Mouse (Mus musculus): ENCODE results near the gene Fezf2. TPM values are rescaled to one million over a fixed set of nuclear protein-coding genes. Genes with fewer than 3 reads are reported as not detected.

The Fezf2 gene
- polyA plus RNA-seq, 1 experiment from 2014 or later: not detected

- Histone ChIP-seq H3K27me3 (ENCODE audit: control insufficient read depth, insufficient read depth, low read length) (peaks cover 97% of the 10 kb centered on the region), H3K9ac (ENCODE audit: low read length) (no peak overlapping the region), H3K4me2 (ENCODE audit: low read length) (no peak overlapping the region), H3K4me1 (ENCODE audit: control insufficient read depth in 2 of 2, insufficient read depth in 2 of 2, low read length in 2 of 2) (peaks cover 2 to 20% of the 10 kb centered on the region in 2 experiments; a peak in 3 of 4 replicates), H3K4me3 (ENCODE audit: control insufficient read depth in 1 of 2, insufficient read depth in 1 of 2, low read depth in 1 of 2, low read length in 2 of 2) (no peak overlapping the region), H3K27ac (replicated peaks in 1 of 2; ENCODE audit: control insufficient read depth in 1 of 2, insufficient read depth in 1 of 2, low read depth in 2 of 2, low read length in 2 of 2) (no peak overlapping the region), H3K9me3 (ENCODE audit: control insufficient read depth, low read length) (no peaks in the 10 kb centered on the region), H3K36me3 (ENCODE audit: control insufficient read depth, insufficient read depth, low read length) (no peaks in the 10 kb centered on the region)
- no peak for ATAC-seq (ENCODE audit: insufficient number of reproducible peaks, insufficient read depth, low FRiP score, low read depth)
- WGBS: 3% methylated on average over 24 of the region's 24 CpGs
Measured at GRCm38 (mm10) chr14:12341789-12342457, 6.1 kb downstream of the Fezf2 start.

- peak overlapping the region; percentile 34 for H3K4me2 ChIP-seq (ENCODE audit: low read length)
- H3K4me1 ChIP-seq (ENCODE audit: control insufficient read depth in 2 of 2, insufficient read depth in 2 of 2, low read length in 2 of 2): peaks cover 2 to 15% of the 10 kb centered on the region in 2 experiments; a peak in 3 of 4 replicates
- H3K9me3 ChIP-seq (ENCODE audit: control insufficient read depth, low read length): no peaks in the 10 kb centered on the region
- ATAC-seq (ENCODE audit: insufficient number of reproducible peaks, insufficient read depth, low FRiP score, low read depth): no peak
- H3K9ac ChIP-seq (ENCODE audit: low read length): no peak overlapping the region
- peaks cover 97% of the 10 kb centered on the region for H3K27me3 ChIP-seq (ENCODE audit: control insufficient read depth, insufficient read depth, low read length)
- H3K4me3 ChIP-seq (ENCODE audit: control insufficient read depth in 1 of 2, insufficient read depth in 1 of 2, low read depth in 1 of 2, low read length in 2 of 2): peak overlapping the region in 1 of 2 experiments; percentile 21; a peak in 2 of 4 replicates
- WGBS: under 1% methylated on average over 42 of the region's 42 CpGs
- no peaks in the 10 kb centered on the region for H3K36me3 ChIP-seq (ENCODE audit: control insufficient read depth, insufficient read depth, low read length)
- H3K27ac ChIP-seq (replicated peaks in 1 of 2; ENCODE audit: control insufficient read depth in 1 of 2, insufficient read depth in 1 of 2, low read depth in 2 of 2, low read length in 2 of 2): no peak overlapping the region
Measured at GRCm38 (mm10) chr14:12341075-12341788, 6.8 kb downstream of the Fezf2 start.

GRCm38 (mm10) chr14:12340238-12341074 lies 7.5 kb downstream of the Fezf2 start:
- ATAC-seq (ENCODE audit: insufficient number of reproducible peaks, insufficient read depth, low FRiP score, low read depth): no peak
- Histone ChIP-seq H3K36me3 (ENCODE audit: control insufficient read depth, insufficient read depth, low read length) (no peaks in the 10 kb centered on the region), H3K27me3 (ENCODE audit: control insufficient read depth, insufficient read depth, low read length) (peaks cover 97% of the 10 kb centered on the region), H3K27ac (replicated peaks in 1 of 2; ENCODE audit: control insufficient read depth in 1 of 2, insufficient read depth in 1 of 2, low read depth in 2 of 2, low read length in 2 of 2) (no peak overlapping the region), H3K4me3 (ENCODE audit: control insufficient read depth in 1 of 2, insufficient read depth in 1 of 2, low read depth in 1 of 2, low read length in 2 of 2) (peak overlapping the region in 1 of 2 experiments; percentile 7; a peak in 1 of 4 replicates), H3K9ac (ENCODE audit: low read length) (no peak overlapping the region), H3K4me1 (ENCODE audit: control insufficient read depth in 2 of 2, insufficient read depth in 2 of 2, low read length in 2 of 2) (peaks cover 2 to 13% of the 10 kb centered on the region in 2 experiments; a peak in 3 of 4 replicates), H3K9me3 (ENCODE audit: control insufficient read depth, low read length) (no peaks in the 10 kb centered on the region), H3K4me2 (ENCODE audit: low read length) (peak overlapping the region; percentile 46)
- WGBS: under 1% methylated on average over 19 of the region's 19 CpGs

GRCm38 (mm10) chr14:12338811-12339565 lies 9.0 kb downstream of the Fezf2 start:
- H3K4me2 ChIP-seq (ENCODE audit: low read length): no peak overlapping the region
- no peak overlapping the region for H3K27ac ChIP-seq (replicated peaks in 1 of 2; ENCODE audit: control insufficient read depth in 1 of 2, insufficient read depth in 1 of 2, low read depth in 2 of 2, low read length in 2 of 2)
- 3% methylated on average over 10 of the region's 10 CpGs for WGBS
- H3K4me1 ChIP-seq (ENCODE audit: control insufficient read depth in 2 of 2, insufficient read depth in 2 of 2, low read length in 2 of 2): peaks cover 0 to 5% of the 10 kb centered on the region in 2 experiments; a peak in 2 of 4 replicates
- no peaks in the 10 kb centered on the region for H3K9me3 ChIP-seq (ENCODE audit: control insufficient read depth, low read length)
- peaks cover 95% of the 10 kb centered on the region for H3K27me3 ChIP-seq (ENCODE audit: control insufficient read depth, insufficient read depth, low read length)
- no peak overlapping the region for H3K4me3 ChIP-seq (ENCODE audit: control insufficient read depth in 1 of 2, insufficient read depth in 1 of 2, low read depth in 1 of 2, low read length in 2 of 2)
- no peaks in the 10 kb centered on the region for H3K36me3 ChIP-seq (ENCODE audit: control insufficient read depth, insufficient read depth, low read length)
- no peak overlapping the region for H3K9ac ChIP-seq (ENCODE audit: low read length)
- ATAC-seq (ENCODE audit: insufficient number of reproducible peaks, insufficient read depth, low FRiP score, low read depth): no peak

- ATAC-seq (ENCODE audit: insufficient number of reproducible peaks, insufficient read depth, low FRiP score, low read depth): no peak
- 4% methylated on average over 16 of the region's 16 CpGs for WGBS
- Histone ChIP-seq H3K4me2 (ENCODE audit: low read length) (no peak overlapping the region), H3K4me1 (ENCODE audit: control insufficient read depth in 2 of 2, insufficient read depth in 2 of 2, low read length in 2 of 2) (peaks cover 0 to 5% of the 10 kb centered on the region in 2 experiments; a peak in 2 of 4 replicates), H3K36me3 (ENCODE audit: control insufficient read depth, insufficient read depth, low read length) (no peaks in the 10 kb centered on the region), H3K9me3 (ENCODE audit: control insufficient read depth, low read length) (no peaks in the 10 kb centered on the region), H3K4me3 (ENCODE audit: control insufficient read depth in 1 of 2, insufficient read depth in 1 of 2, low read depth in 1 of 2, low read length in 2 of 2) (no peak overlapping the region), H3K27ac (replicated peaks in 1 of 2; ENCODE audit: control insufficient read depth in 1 of 2, insufficient read depth in 1 of 2, low read depth in 2 of 2, low read length in 2 of 2) (no peak overlapping the region), H3K9ac (ENCODE audit: low read length) (no peak overlapping the region), H3K27me3 (ENCODE audit: control insufficient read depth, insufficient read depth, low read length) (peaks cover 89% of the 10 kb centered on the region)
Measured at GRCm38 (mm10) chr14:12337998-12338809, 9.8 kb downstream of the Fezf2 start.

GRCm38 (mm10) chr14:12337421-12337997 lies 10.5 kb downstream of the Fezf2 start:
- no peak overlapping the region for H3K27ac ChIP-seq (replicated peaks in 1 of 2; ENCODE audit: control insufficient read depth in 1 of 2, insufficient read depth in 1 of 2, low read depth in 2 of 2, low read length in 2 of 2)
- no peak overlapping the region for H3K4me3 ChIP-seq (ENCODE audit: control insufficient read depth in 1 of 2, insufficient read depth in 1 of 2, low read depth in 1 of 2, low read length in 2 of 2)
- peaks cover 0 to 5% of the 10 kb centered on the region in 2 experiments; a peak in 2 of 4 replicates for H3K4me1 ChIP-seq (ENCODE audit: control insufficient read depth in 2 of 2, insufficient read depth in 2 of 2, low read length in 2 of 2)
- 13% methylated on average over 8 of the region's 8 CpGs for whole genome bisulfite sequencing
- no peak for ATAC-seq (ENCODE audit: insufficient number of reproducible peaks, insufficient read depth, low FRiP score, low read depth)
- peaks cover 82% of the 10 kb centered on the region for H3K27me3 ChIP-seq (ENCODE audit: control insufficient read depth, insufficient read depth, low read length)
- H3K9ac ChIP-seq (ENCODE audit: low read length): no peak overlapping the region
- no peak overlapping the region for H3K4me2 ChIP-seq (ENCODE audit: low read length)
- no peaks in the 10 kb centered on the region for H3K9me3 ChIP-seq (ENCODE audit: control insufficient read depth, low read length)
- H3K36me3 ChIP-seq (ENCODE audit: control insufficient read depth, insufficient read depth, low read length): no peaks in the 10 kb centered on the region
